Mouse (Mus musculus) lung, postnatal 4 days (tissue): ENCODE results near the gene Phf2.

Experiments
- DNase-seq, 2 experiments: peaks; one replicate each; pipeline ENCODE4 v3.0.0; 2021

The Phf2 gene

GRCm38 (mm10) chr13:48857246-48857932 lies 13.5 kb downstream of the Phf2 start:
- DNase-seq = peak; percentile 51 to 73

- no peak for DNase-seq
These were observed 17.0 kb downstream of the Phf2 start for GRCm38 (mm10) chr13:48853947-48854346.

DNA sequence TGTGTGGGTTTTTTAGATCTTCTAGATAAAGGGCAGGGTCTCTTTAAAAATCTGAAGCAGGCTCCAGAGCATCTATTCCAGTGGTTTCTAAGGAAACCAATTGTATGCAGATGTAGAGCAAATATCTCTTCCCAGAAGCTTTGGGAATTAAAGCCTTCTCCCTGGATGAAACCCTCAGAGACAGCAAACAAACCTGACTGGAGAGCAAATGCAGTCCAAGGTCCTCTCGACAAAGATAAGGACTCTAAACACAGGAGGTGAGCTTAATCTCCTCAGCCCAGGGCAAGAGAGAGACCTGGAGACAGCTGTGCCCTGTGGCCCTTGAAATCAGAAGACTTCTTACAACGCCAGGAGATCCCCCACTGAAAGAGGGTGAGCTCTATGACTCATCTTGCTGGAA lies 17.4 kb downstream of the Phf2 start:
- no peak for DNase-seq

GRCm38 (mm10) chr13:48852859-48853258 lies 18.1 kb downstream of the Phf2 start:
- DNase-seq = no peak

DNA sequence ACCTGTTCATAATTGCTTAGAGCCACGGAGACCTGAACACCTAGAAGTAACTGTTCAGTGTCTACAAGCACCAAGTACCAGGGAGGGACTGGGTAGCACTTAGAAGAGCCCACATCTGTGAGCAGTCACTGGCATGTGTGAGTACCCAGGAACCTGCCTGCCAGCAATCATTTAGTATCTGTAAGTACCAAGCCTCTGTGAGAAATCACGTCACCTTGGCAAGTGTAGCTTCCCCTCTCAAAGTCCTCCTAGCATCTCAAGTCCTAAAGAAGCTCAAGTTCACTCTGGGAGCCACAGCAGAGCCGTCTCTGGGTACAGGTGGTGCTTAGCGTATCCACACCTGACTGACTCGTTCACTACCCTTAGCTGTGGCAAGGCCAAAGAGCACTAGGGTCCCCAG lies 19.2 kb downstream of the Phf2 start:
- DNase-seq = no peak

GRCm38 (mm10) chr13:48850771-48851170 lies 20.1 kb downstream of the Phf2 start:
- no peak for DNase-seq

- DNase-seq = no peak
These were observed 20.6 kb downstream of the Phf2 start for GRCm38 (mm10) chr13:48850326-48850725.

- DNase-seq = peak; percentile 51 to 61
These were observed 21.8 kb downstream of the Phf2 start for GRCm38 (mm10) chr13:48849155-48849554.

DNA sequence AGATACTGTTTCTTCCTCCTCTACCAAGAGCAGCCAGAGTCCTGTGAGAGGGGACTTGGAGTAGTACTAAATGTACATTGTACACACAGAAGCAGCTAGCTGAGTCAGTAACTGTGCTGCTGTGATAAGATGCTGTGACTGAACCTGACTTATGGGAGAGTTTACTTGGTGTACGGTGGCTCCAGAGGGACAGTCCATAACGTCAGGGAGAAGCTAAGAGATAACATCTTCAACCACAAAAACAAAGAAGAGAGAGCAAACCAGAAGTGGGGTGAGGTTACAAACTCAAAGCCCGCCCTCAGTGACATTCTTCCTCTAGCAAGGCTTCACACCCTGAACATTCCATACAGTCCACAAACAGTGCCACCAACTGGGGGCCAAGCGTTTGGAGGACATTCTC lies 25.6 kb downstream of the Phf2 start:
- DNase-seq = no peak

GRCm38 (mm10) chr13:48843530-48843929 lies 27.4 kb downstream of the Phf2 start:
- DNase-seq = no peak

DNA sequence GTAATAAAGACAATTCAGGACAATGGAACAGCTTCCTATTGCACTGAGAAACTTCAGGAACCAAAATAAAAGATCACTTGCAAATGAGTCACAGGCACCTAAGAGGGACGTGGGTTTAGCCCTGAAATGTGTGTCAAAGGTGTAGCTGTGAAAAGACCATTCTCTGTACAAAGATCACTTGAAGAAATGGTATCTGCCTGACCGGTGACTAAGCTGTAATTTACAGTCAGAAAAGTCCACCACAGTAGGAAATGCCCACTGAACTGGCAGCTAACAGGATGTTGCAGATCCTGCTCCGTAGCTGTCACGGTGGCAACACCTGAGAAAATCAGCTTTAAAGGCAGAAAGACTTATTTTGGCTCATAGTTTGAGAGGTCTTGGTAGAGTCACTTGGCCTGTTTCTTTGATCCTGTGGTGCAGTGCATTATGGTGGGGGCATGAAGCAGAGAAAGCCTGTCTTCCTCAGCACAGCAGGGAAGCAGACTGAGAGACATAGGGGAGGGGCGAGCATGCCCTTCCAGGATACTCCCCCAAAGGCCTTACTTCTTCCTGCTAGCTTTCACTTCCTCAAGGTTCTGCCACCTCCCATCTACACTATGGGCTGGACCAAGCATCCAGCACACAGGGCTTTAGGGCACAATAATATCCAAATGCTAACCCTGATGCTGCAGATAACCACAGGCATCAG lies 28.9 kb downstream of the Phf2 start:
- peak in 1 of 2 experiments; percentile 27 for DNase-seq

DNA sequence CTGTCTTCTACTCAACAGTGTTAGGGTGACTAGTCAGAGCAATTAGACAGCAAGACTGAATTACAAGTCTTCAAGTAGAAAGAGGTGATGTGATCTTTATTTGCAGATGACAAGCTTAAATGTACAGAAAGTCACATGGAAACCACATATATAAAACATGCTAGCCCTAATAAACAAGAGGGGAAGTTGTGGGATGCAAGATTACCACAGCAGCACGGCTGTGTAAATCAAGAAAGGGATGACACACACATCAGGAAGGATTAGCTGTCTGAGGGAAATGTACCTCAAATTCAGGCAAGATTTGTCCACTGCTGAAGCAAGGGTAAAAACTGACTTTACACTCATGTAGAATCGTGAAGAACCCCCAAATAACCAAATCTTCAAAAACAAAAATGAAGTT lies 32.6 kb downstream of the Phf2 start:
- DNase-seq = no peak

- DNase-seq = no peak
These were observed 33.4 kb downstream of the Phf2 start for GRCm38 (mm10) chr13:48837537-48837936.

- DNase-seq = no peak
These were observed 40.2 kb downstream of the Phf2 start for GRCm38 (mm10) chr13:48830528-48831250.

DNA sequence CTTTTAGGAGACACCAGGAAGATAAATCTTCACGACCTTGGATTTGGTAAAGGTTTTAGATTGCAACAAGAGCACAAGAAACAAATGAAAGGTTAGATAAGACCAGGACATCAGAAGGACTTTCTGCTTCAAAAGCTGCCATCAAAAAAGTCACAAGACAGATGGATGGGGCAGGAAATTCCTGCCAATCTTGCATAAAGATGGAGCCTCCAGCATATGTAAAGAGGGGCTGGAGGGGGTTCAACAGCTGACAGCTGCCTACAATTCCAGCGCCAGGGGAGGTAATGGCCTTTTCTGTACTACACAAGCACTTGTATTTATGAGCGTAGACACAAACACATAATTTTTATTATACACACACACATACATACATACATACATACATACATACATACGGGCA lies 41.1 kb downstream of the Phf2 start:
- DNase-seq = no peak

- no peak for DNase-seq
These were observed 48.0 kb downstream of the Phf2 start for GRCm38 (mm10) chr13:48822871-48823270.

DNA sequence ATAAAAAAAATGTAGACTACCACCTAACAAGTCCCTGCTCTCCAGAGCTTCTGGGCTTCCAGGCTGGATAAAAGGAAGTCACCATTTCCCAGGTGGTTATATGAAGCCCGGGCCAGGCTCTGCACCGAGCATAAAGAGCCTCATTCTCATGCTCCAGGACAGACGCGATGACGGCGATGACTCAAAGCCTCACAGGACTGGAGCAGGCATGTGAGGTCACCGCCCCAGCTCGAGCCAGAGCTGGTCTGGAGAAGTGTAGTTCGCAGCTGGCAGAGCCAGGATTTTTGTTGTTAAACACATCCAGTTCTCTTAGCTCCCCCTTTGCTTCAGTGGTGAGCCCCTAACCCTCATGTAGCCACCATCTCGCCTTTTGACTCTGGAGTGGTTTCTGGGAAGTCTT lies 48.6 kb downstream of the Phf2 start:
- no peak for DNase-seq

DNA sequence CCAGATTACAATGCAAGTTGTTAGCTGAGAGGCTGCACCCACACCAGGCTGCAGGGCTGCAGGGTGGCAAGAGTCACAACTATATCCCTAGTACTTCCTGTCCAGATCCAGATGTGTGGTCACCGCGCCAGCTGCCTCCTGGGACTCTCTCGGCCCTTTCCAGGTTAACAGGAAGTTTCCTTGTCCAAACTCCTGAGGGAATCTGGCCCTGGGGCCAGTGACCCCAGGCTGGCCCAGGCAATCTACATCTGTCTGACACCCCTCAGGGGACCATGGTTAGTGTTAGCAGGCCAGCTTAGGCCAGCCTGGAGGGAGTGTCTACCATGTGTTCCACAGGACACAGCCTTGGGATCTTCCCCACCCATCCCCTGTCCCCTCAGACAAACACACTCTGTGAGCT lies 51.8 kb downstream of the Phf2 start:
- no peak for DNase-seq

DNA sequence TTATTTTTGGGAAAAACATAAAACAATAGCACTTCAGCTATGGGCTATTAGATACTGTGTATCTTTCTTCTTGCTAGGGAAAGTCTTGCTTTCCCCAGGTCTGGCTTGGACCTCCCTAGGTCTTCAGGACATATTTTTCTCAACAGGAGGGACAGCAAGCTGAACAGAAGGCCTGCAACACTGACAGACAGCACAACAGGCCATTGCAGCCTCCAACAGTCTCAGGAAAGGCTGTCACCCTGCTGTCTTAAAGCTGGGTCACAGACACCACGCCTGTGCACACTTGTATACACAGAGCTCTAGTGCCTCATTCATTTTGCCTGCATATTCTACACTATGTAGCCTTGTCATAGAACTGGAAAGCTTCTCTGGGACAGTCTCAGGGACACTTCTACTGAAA lies 56.5 kb downstream of the Phf2 start:
- no peak for DNase-seq

DNA sequence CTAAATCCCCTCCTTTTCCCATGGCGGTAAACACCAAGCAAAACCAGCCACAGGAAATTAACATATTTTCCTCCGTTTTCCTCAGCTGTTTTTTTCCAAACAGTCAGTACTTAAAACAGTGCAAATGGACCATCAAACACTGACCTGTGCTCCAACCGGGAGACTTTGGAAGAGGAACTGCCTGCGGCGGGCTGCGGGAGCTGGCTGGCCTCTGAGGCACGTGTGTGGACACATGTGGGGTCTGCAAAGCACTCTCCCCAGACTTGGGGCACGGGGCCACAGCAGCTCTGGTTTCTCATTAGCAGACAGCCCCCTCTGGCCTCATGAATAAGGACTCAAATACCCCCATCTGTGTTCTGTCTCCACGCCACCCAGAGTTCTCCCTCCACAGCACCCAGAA lies 59.9 kb downstream of the Phf2 start:
- no peak for DNase-seq

DNA sequence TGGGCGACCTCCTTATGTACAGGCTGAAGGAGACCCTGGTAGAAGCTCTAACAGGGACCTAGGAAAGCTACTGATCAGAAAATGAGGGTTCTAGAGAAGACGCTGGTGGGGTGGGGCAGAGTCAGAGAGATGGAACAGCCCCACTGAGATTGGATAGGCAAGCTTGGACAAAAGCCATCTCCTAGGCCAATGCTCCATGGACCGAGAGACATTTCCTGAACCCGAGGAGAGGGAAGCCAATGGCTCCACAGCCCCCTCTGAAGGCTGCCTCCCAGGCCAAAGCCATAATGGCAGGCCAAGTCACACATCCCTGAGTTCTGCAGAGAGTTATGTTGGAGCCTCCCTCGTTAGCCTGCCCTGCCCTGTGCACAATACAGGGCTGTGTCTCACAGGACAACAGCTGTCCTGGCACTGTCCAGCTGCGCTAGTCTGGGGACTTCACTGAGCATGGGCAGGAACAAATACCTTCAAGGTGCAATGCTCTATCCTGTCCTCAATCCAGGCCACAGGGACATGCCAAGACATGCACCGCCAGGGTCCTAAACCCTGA lies 60.6 kb downstream of the Phf2 start:
- no peak for DNase-seq

DNA sequence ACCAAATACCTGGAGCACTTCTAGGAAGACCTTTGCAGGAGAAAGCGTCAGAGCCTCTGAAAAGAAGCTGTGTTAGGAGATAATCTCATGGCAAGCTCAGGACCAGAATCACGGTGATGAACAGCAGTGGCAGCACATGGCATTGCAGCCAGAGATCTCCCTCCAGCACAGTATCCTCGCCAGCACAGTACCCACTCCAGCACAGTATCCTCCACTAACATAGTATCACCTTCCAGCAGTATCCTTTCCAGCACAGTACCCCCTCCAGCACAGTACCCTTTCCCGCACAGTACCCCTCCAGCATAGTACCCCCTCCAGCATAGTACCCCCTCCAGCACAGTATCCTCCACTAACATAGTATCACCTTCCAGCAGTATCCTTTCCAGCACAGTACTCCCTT lies 61.3 kb downstream of the Phf2 start:
- peak in 1 of 2 experiments; percentile 4 for DNase-seq

- peak; percentile 48 to 60 for DNase-seq
These were observed 63.4 kb downstream of the Phf2 start for GRCm38 (mm10) chr13:48807481-48808031.
